Mouse (Mus musculus): Measurements from ENCODE around the gene Rasgrp2. TPM values are rescaled to one million over a fixed set of nuclear protein-coding genes. Genes with fewer than 3 reads are reported as not detected.

Gene Rasgrp2
- polyA plus RNA-seq (2016; fragmentation: Nextera tagmentation; extraction: Ambion mirVana): 13.1 and 15.1 TPM in 2 replicates

- H3K27ac ChIP-seq: peak within 1 kb of the TSS; percentile 65
- peak within 1 kb of the TSS; percentile 100 for H3K4me2 ChIP-seq
- no peaks in the 10 kb centered on the region for H3K9me3 ChIP-seq
- no peaks in the 10 kb centered on the region for H3K36me3 ChIP-seq (replicated peaks)
- peak within 1 kb of the TSS; percentile 72 for H3K4me3 ChIP-seq (replicated peaks)
- H3K27me3 ChIP-seq: peaks cover 64% of the 10 kb centered on the region
- H3K9ac ChIP-seq: peak within 1 kb of the TSS; percentile 77
- H3K4me1 ChIP-seq: peaks cover 49% of the 10 kb centered on the region
- under 1% methylated on average over 79 of the region's 87 CpGs for WGBS
- peak; percentile 42 for ATAC-seq (ENCODE audit: low FRiP score)
Measured at GRCm38 (mm10) chr19:6399285-6400095, at the start of gene Rasgrp2. Gene Rasgrp2, plus strand, starts transcription at chr19:6399340.

GRCm38 (mm10) chr19:6351431-6352106 lies 47.6 kb upstream of the Rasgrp2 start:
- H3K4me1 ChIP-seq: peaks cover 6% of the 10 kb centered on the region; the same call in 1 of the 2 replicates
- H3K27ac ChIP-seq: no peak overlapping the region
- ATAC-seq (ENCODE audit: low FRiP score): no peak
- no peak overlapping the region for H3K4me3 ChIP-seq (replicated peaks)
- 72% methylated on average over 14 of the region's 14 CpGs for WGBS
- H3K4me2 ChIP-seq: no peak overlapping the region
- H3K27me3 ChIP-seq: no peaks in the 10 kb centered on the region
- H3K36me3 ChIP-seq (replicated peaks): peaks cover 48% of the 10 kb centered on the region
- H3K9me3 ChIP-seq: no peaks in the 10 kb centered on the region
- H3K9ac ChIP-seq: no peak overlapping the region

DNA sequence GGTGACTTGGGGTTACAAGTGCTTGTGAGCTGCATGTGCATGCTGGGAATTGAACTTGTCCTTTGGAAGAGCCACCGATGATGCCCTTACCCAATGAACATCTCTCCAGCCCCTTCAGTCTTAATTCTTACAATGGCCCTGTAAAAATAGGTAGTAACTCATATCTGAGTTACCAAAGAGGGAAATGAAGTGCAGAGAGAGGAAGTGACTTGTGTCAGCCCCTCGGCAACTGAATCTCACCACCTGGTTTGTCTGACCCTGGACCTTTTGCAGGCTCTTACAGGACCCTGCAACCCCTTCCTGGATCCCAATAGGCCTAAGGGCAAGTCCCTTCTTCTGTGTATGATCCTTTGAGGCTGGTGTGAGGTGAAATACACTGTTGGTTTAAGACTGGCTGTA lies 47.0 kb upstream of the Rasgrp2 start:
- 90% methylated on average over 2 of the region's 2 CpGs for WGBS
- Histone ChIP-seq H3K27ac (no peak overlapping the region), H3K9ac (no peak overlapping the region), H3K27me3 (no peaks in the 10 kb centered on the region), H3K4me2 (no peak overlapping the region), H3K36me3 (replicated peaks) (peaks cover 43% of the 10 kb centered on the region), H3K4me3 (replicated peaks) (no peak overlapping the region), H3K9me3 (no peaks in the 10 kb centered on the region), H3K4me1 (peaks cover 6% of the 10 kb centered on the region; the same call in 1 of the 2 replicates)
- no peak for ATAC-seq (ENCODE audit: low FRiP score)

GRCm38 (mm10) chr19:6354030-6354429 lies 45.1 kb upstream of the Rasgrp2 start:
- H3K9me3 ChIP-seq: no peaks in the 10 kb centered on the region
- H3K27me3 ChIP-seq: no peaks in the 10 kb centered on the region
- peaks cover 6% of the 10 kb centered on the region; the same call in 1 of the 2 replicates for H3K4me1 ChIP-seq
- H3K36me3 ChIP-seq (replicated peaks): peaks cover 28% of the 10 kb centered on the region
- no peak overlapping the region for H3K4me3 ChIP-seq (replicated peaks)
- 86% methylated on average over 7 of the region's 7 CpGs for WGBS
- H3K27ac ChIP-seq: no peak overlapping the region
- no peak for ATAC-seq (ENCODE audit: low FRiP score)
- H3K4me2 ChIP-seq: no peak overlapping the region
- no peak overlapping the region for H3K9ac ChIP-seq

GRCm38 (mm10) chr19:6361291-6361690 lies 37.8 kb upstream of the Rasgrp2 start:
- Histone ChIP-seq H3K9me3 (no peaks in the 10 kb centered on the region), H3K27ac (no peak overlapping the region), H3K4me2 (no peak overlapping the region), H3K4me1 (peaks cover 21% of the 10 kb centered on the region), H3K36me3 (replicated peaks) (peaks cover 16% of the 10 kb centered on the region), H3K4me3 (replicated peaks) (no peak overlapping the region), H3K9ac (no peak overlapping the region), H3K27me3 (no peaks in the 10 kb centered on the region)
- ATAC-seq (ENCODE audit: low FRiP score): no peak
- 92% methylated on average over 3 of the region's 3 CpGs for WGBS

- Histone ChIP-seq H3K27ac (peak overlapping the region; percentile 99), H3K27me3 (no peaks in the 10 kb centered on the region), H3K9ac (peak overlapping the region; percentile 38), H3K9me3 (no peaks in the 10 kb centered on the region), H3K36me3 (replicated peaks) (peaks cover 33% of the 10 kb centered on the region), H3K4me3 (replicated peaks) (peak overlapping the region; percentile 100), H3K4me2 (peak overlapping the region; percentile 87), H3K4me1 (peaks cover 33% of the 10 kb centered on the region)
- no peak for ATAC-seq (ENCODE audit: low FRiP score)
- WGBS: 3% methylated on average over 11 of the region's 11 CpGs
Measured at GRCm38 (mm10) chr19:6363091-6363410, 36.1 kb upstream of the Rasgrp2 start.

GRCm38 (mm10) chr19:6363411-6364240 lies 35.5 kb upstream of the Rasgrp2 start, which contains the start of gene Sf1:
Gene Sf1, plus strand, starts transcription at chr19:6363690.
- peak; percentile 99 for ATAC-seq (ENCODE audit: low FRiP score)

GRCm38 (mm10) chr19:6364317-6364725 lies 34.8 kb upstream of the Rasgrp2 start:
- H3K4me1 ChIP-seq: peaks cover 33% of the 10 kb centered on the region
- H3K9me3 ChIP-seq: no peaks in the 10 kb centered on the region
- no peaks in the 10 kb centered on the region for H3K27me3 ChIP-seq
- no peak for ATAC-seq (ENCODE audit: low FRiP score)
- H3K4me3 ChIP-seq (replicated peaks): peak overlapping the region; percentile 100
- peak overlapping the region; percentile 87 for H3K4me2 ChIP-seq
- peaks cover 45% of the 10 kb centered on the region for H3K36me3 ChIP-seq (replicated peaks)
- peak overlapping the region; percentile 100 for H3K9ac ChIP-seq
- under 1% methylated on average over 55 of the region's 55 CpGs for WGBS
- peak overlapping the region; percentile 99 for H3K27ac ChIP-seq

More at GRCm38 (mm10) chr19:6363411-6364240, 35.5 kb upstream of the Rasgrp2 start, which contains the start of gene Sf1:
- H3K4me1 ChIP-seq: peaks cover 33% of the 10 kb centered on the region
- H3K4me3 ChIP-seq (replicated peaks): peak within 1 kb of the TSS; percentile 100
- H3K4me2 ChIP-seq: peak within 1 kb of the TSS; percentile 87
- peaks cover 39% of the 10 kb centered on the region for H3K36me3 ChIP-seq (replicated peaks)
- no peaks in the 10 kb centered on the region for H3K9me3 ChIP-seq
- peak within 1 kb of the TSS; percentile 99 for H3K27ac ChIP-seq
- no peaks in the 10 kb centered on the region for H3K27me3 ChIP-seq
- under 1% methylated on average over 78 of the region's 85 CpGs for WGBS
- H3K9ac ChIP-seq: peak within 1 kb of the TSS; percentile 100

DNA sequence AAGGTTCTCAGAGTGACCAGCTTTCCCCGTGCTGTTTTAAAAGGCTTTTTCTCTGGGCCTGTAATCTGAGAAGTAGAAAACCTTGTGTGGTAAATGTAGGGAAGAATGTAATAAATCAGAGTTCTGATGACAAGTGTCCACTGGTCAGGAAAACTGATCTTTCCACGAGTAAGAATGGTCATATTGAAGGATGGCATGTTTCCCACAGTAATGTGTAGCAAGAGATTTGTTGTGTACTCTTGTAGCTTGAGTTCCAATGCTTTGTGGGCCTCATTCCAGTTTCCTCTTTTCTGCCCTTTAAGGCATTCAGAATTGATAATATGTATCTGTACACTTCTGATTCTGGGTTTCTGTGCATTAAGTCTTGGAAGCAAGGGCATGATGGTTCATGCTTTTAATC lies 34.3 kb upstream of the Rasgrp2 start:
- Histone ChIP-seq H3K4me2 (peak overlapping the region; percentile 87), H3K36me3 (replicated peaks) (peaks cover 49% of the 10 kb centered on the region), H3K9ac (peak overlapping the region; percentile 100), H3K4me3 (replicated peaks) (peak overlapping the region; percentile 100), H3K27ac (no peak overlapping the region), H3K4me1 (peaks cover 33% of the 10 kb centered on the region), H3K27me3 (no peaks in the 10 kb centered on the region), H3K9me3 (no peaks in the 10 kb centered on the region)
- 6% methylated on average over 2 of the region's 2 CpGs for WGBS
- no peak for ATAC-seq (ENCODE audit: low FRiP score)

GRCm38 (mm10) chr19:6370175-6370574 lies 29.0 kb upstream of the Rasgrp2 start:
- H3K27ac ChIP-seq: no peak overlapping the region
- no peak for ATAC-seq (ENCODE audit: low FRiP score)
- WGBS: 94% methylated on average over 2 of the region's 2 CpGs
- H3K4me2 ChIP-seq: no peak overlapping the region
- H3K4me1 ChIP-seq: peaks cover 22% of the 10 kb centered on the region
- no peaks in the 10 kb centered on the region for H3K9me3 ChIP-seq
- no peak overlapping the region for H3K4me3 ChIP-seq (replicated peaks)
- H3K27me3 ChIP-seq: no peaks in the 10 kb centered on the region
- H3K36me3 ChIP-seq (replicated peaks): peaks cover 97% of the 10 kb centered on the region
- no peak overlapping the region for H3K9ac ChIP-seq

GRCm38 (mm10) chr19:6372433-6372832 lies 26.7 kb upstream of the Rasgrp2 start:
- H3K27ac ChIP-seq: no peak overlapping the region
- whole genome bisulfite sequencing: 96% methylated on average over 3 of the region's 3 CpGs
- peaks cover 98% of the 10 kb centered on the region for H3K36me3 ChIP-seq (replicated peaks)
- H3K4me2 ChIP-seq: no peak overlapping the region
- H3K27me3 ChIP-seq: no peaks in the 10 kb centered on the region
- H3K9me3 ChIP-seq: no peaks in the 10 kb centered on the region
- peaks cover 11% of the 10 kb centered on the region; the same call in 1 of the 2 replicates for H3K4me1 ChIP-seq
- no peak overlapping the region for H3K4me3 ChIP-seq (replicated peaks)
- no peak for ATAC-seq (ENCODE audit: low FRiP score)
- no peak overlapping the region for H3K9ac ChIP-seq

Measured in forebrain, embryonic 12.5 days (tissue).